Mouse (Mus musculus): ENCODE data around the gene Clba1.

DNA sequence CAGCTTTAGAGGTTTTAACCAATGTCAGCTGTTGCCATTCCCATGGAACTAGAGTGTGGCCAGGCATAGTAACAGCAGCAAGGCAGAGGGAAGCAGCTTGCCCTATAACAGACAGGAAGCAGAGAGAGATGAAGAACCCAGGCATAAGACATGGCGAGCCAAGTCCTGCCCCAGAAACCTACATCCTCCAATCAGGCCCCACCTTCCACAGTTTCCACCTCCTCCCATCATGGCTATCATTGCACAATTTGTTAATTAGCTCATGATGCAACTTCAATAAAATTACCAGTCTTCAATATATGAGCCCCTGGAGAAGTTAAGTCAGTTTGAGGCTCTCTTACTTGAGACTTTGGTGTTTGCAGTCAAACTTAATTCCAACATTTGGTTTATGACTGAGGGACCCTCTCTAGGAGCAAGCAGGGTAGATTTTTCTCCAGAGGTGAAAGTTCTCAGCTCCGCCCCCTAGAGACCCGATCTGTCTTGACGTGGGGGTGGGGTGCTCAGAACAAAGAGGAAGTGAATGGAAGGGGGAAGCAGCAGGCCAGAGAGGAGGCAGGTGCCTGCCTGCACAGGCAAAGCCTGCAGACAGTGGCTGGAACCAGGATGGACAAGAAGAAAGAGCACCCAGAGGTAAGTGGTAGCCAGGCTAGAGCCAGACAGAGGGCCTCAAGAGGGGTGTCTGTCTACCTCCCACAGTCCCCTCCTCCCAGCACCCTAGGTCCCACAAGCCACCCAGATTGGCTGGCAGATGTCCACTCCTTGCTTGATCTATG is 48.4 kb upstream of the Clba1 start, which contains the start of gene Pld4:
- TF ChIP-seq CTCF (IDR thresholded peaks at IDR 0.05; ENCODE audit: control insufficient read depth, insufficient read depth, insufficient replicate concordance, low read depth, low read length) (no peak), POLR2A (IDR thresholded peaks at IDR 0.05; ENCODE audit: control insufficient read depth, low read depth, low read length) (no peak)

All from testis, adult 2 months (tissue).